Mouse (Mus musculus) erythroblast, embryonic 14.5 days (primary cell): ENCODE data around the gene Hlcs.

ENCODE experiments used
- GATA1 ChIP-seq: IDR thresholded peaks from 2 replicates; pipeline ENCODE4 v1.6.1; 2012; ENCODE audit warnings: low read length, inconsistent platforms, mixed read lengths
- TAL1 ChIP-seq: IDR thresholded peaks from 3 replicates; pipeline ENCODE4 v1.6.1; 2012; ENCODE audit warnings: low read length, inconsistent platforms, mixed read lengths

DNA sequence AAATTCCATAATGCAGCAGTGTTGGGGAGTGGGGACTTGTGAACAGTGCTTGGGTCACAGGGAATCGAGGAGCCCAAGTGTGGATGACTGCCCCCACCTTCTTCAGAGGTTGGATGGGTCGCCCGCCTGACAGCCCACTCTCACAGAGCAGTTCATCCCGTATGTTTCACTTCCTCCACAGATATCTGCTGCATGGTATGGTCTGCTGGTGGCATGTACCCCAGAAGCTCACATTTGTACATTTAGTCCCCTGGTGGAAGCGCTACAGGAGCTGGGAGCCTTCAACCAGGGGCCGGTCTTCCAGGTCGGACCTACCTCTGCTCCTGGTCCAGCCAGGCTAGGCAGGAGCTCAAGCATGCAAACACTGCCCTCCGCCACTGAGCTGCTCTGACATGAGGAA, 66.4 kb downstream of the Hlcs start:
- TF ChIP-seq GATA1 (no peak), TAL1 (no peak)
